Mouse (Mus musculus) 416B (cell line): Measurements from ENCODE around the gene Tas2r135.

ENCODE experiments used
- DNase-seq: peaks from one replicate; pipeline ENCODE4 v3.0.0; 2011; ENCODE audit warnings: low read depth

Gene Tas2r135

DNA sequence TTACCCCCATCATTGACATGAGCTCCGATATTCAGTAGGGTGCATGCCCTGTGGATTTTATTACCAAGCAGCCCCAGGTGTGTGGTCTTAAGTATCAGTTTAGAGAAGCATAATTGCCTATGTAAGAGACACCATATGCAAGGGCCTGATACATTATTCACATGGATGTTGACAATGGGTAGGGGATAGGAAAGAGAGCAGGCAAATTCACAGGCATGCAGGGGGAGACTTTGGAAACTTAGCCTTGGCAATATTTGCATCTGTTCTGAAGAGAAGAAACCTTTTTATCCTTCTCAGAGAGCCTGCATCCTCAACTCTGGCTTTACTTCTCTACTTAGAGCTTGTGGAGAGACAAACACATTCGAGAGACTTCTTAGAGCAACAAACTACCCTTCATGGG lies at the start of gene Tas2r135:
Gene Tas2r135, plus strand, starts transcription at position 301 of the 400 bp plus-strand sequence.
- no peak for DNase-seq

DNA sequence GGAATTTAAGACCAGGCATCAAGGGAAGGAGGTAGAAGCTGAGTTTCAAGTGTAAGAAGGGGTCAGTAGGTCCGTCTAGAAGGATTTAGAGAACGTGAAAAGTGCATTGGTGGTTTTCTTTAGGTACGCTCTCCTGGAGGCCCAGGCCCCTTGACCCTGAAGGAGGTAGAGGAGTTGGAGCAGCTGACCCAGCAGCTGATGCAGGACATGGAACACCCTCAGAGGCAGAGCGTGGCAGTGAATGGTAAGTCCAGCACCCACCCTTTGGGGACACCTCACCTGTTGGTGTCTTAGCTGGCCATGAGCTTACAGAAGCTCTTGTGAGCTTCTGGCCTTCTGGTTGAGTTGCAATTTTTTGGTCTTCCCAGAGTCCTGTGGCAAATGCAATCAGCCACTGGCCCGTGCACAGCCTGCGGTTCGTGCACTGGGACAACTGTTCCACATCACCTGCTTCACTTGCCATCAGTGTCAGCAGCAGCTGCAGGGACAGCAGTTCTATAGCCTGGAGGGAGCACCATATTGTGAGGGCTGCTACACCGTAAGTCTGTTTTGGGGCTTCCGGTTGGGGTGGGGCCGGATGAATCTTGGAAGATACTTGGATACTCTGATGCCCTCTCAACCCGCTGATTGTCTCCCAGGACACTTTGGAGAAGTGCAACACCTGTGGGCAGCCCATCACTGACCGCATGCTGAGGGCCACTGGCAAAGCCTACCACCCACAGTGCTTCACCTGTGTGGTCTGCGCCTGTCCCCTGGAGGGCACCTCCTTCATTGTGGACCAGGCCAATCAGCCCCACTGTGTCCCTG lies 49.2 kb upstream of the Tas2r135 start:
- DNase-seq = no peak

DNA sequence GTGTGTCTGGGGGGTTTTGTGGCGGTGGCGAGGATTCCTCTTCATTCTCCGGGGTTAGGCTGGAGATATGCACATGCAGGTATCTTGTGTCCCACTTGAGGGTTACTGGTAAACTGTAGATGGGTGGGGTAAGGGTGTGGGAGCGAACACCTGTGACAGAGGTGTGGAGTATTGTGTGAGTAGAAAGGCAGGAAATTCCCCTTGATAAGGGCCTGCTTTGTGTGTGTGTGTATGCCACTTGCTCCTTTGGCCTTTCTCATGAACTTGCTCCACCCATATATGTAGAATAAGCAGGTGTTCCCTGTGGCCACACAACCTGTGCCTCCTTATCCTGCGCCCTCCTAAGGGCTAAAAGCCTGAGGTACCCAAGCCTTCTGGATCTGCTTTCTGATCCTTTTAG lies 48.3 kb upstream of the Tas2r135 start:
- DNase-seq = no peak

DNA sequence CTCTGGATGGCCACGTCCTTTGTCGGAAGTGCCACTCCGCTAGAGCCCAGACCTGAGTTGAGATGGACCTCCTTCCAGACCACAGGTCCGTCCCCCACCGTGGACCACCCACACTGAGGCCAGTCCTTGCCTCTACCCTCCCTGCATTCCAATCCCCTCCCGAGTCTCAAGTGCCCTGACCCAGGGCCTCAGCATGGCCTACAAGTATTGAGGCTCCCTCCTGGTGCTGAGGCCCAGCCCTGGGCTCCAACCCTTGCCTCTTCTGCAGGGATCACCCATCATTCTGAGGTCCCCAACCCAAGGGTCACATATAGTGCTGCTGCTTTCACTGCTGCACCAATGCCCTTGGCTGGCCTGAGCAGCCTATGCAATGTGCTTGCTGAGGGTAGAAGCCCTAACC lies 47.3 kb upstream of the Tas2r135 start:
- DNase-seq = no peak

DNA sequence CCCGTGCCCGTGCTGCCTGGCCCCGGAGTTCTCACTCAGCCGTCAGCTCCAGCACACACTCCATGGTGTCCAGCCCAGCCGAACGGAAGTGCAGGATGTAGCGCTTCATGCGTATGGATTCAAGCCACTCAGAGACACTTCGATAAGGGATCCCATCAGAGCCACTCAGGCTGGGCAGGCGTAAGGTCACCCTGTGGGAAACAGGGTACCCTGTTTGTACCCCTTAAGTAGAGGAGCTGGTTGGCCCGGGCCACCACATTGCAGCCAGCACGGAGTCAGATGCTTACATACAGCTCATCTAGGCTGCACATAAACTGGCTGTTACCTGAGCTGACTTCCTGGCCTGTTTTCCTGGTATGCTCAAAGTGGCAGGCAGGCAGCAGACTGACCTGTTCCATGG lies 46.3 kb upstream of the Tas2r135 start:
- no peak for DNase-seq

DNA sequence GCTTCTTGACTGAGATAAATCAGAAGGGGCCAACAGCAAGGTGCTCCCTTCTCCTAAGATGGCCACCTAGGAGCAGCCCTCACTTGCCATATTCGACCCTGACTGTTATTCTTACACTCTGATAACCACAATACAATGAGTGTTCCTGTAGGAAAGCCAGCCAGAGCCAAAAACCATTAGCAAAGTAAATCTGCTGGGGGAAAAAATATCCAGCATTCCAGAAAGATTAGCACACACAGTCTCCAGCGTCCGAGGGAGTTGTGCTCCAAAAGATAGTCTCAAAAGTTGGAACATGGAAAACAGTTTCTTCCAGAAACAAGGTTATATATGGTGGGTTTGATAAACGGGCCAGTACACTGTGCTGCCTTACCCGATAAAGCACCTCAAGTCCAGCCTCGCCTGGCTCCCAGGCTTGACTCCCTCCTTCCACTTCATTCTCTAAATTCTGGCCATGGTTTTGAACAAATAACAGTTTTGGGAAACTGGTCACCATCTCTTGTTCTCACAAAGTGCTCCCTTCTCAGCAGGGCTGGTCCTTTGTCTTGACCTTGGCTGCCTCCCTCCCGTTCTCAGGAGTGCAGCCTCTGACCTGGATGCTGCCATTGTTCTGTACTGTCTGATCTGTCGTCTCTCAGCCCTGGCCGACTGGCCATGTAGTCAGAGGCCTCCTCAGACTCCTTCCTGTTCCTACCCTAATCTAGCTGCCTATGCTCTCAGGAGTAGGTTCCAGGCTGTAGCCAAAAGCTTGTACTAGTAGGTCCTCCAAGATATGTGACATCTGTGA lies 45.7 kb upstream of the Tas2r135 start:
- DNase-seq = no peak

DNA sequence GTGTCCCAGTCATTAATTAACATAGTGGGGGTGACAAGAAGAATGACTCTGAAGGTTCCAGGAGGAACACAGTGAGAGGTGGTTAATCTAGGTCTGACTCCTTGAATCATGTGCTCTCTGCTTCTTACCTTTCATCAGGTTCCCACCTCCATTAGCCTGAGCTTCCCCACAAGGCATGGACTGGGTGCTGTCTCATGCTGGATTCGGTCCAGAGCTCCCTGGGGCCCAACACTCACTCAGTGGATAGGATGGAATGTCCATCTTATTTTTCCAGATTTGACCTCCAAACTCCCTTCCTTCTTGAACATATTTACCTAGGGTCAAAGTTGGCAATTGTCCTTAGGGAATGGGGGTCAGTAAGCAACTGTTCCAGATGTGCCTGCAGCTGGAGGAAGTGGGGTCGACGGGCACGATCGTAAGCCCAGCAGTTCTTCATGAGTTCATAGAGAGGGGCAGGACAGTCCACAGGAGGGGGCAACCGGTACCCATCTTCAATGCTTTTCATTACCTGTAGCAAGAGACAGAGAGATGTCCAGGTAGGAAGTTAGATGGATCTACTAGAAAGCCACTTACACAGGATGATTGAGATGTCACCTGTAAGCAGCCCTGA lies 44.9 kb upstream of the Tas2r135 start:
- no peak for DNase-seq

DNA sequence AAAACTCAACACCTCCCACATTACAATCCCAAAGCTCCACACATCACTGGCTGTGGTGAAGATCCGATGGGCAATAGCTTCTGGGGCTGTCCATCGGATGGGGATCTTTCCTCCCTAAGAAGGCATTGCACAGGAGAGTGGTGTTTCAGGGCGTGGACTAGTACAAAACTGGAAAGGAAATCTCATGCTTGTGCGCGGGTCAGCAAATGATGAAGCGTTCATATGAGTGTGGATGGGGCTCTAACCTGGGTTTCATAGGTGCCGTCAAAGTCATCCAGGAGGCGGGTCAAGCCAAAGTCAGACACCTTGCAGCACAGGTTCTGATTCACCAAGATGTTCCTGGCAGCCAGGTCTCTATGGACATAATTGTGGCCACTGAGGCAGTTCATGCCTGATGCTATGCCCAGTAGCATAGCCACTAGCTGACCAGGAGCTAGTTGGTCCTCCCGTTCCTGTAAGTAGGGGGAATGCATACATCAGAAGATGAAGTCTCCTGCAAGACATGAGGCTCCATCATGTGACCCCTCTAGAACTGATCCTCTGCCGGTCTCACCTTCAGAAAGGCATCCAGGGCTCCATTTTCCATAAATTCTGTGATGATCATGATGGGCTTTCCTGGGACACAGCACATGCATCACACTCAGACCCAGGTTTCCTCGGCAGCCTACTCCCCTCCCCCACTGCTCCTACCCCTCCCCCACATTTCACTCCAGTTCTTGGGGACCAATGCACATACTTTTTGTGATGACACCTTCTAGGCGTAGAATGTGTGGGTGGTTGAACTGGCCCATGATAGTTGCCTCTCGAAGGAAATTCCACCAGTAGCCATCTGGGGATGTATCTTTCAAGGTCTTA lies 44.0 kb upstream of the Tas2r135 start:
- DNase-seq = no peak

DNA sequence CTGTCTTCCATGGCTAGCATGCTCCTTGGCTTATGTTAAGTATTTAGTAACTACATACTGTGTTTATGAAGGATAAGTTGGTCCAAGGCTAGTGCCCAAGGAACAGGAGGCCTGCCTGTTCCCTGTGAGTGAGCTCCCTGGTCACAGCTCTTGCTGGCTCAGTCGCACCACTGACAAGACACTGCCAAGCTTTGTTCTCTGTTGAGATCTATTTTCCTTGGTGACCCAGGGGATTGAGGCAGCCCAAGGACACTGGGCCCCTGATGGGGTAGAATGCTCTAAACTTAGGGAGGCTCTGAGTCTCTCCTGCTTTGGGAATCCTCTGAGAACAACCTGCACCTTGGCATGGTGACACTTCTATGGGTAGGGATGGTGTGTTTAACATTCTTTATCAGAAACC lies 43.2 kb upstream of the Tas2r135 start:
- DNase-seq = no peak

DNA sequence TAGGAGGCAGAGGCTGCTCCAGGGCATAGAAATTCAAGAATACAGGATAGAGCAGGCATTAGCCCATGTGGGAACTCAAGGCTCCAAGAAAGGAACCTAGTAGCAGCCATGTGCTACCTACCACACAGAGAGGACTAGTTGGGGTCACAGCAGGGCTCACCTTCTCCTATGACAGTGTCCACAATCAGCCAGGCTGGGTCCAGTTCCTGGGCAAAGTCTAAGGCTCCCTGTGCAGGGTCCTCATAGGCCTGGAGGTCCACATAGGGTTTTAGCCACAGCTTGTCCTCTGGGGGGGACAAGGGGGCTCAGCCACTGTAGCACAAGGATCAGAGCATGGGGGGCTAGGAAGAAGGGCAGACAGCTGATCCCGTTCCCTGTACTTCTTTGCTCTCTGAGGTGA lies 42.7 kb upstream of the Tas2r135 start:
- DNase-seq = no peak

DNA sequence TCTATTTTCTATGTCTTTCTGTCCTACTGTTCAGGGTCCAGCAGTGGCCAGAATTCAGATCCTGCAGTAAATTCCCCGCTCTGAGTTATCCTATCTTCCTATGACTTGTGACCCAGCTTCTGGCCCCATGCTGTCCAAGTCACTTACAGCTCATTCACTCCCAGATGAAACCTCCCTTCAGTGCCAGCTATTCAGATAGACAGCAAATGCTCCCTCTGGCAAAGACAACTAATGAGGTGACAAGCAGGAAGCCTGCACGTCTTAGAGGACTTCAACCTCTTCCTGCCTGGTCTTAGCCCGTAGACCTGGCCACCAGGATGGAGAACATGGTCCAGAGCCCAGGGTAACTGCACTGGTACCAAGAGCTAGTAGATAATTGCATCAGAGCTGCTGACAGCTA lies 42.3 kb upstream of the Tas2r135 start:
- DNase-seq = peak; percentile 40

DNA sequence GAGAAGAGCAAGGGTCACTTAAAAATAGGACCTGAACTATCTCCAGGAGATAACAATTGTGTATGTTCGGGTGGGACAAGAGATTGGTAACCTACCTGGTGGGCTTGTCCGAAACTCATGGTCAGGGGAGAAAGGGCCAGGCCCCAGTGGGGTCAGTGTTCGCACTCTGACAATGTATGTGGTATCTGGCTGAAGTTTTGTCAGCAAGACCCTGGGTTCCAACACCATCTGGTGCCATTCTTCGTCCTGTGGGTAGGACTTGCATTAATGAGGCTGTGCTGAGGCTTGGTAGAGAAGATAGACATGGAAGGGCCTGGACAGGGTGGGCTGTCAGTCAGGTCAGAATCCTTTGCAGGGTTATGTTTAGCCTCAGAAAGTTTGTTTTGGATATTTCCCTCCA lies 41.2 kb upstream of the Tas2r135 start:
- DNase-seq = no peak

DNA sequence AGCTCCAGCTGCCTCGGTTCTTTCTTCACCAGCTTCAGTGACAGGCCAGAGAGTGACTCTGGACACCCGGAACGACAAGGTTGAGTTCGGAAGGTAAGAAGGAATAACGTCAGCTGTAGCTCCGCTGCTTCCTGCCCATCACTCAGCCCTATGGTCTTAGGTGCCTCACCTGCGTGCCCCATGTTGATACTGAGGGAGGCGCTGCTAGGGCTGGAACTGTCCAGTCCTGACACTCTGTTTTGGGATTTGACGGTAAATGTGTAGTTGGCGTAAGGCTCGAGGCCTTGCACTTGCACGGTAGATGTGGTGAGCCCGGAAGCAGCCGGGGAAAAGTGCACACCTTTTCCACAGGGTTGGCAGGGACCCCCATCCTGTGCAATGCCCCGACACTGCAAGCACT lies 40.6 kb upstream of the Tas2r135 start:
- no peak for DNase-seq

DNA sequence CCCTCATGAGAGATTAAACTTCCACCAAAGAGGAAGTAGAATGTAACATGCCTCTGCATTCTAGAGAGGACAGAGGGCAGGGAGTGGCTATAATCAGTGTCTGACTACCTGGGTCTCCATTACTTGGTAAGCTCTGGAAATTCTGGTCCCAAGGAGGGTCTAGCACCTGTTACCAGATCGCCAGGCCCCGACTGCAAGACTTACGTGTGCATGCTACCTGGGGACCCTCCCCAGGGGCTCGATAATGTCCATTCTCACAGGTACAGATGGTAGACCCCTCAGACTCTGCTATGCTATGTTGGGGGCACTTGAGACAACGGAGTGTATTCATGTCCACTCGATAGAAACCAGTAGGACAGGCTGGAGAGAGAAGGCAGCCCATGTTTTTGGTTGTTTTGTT lies 40.0 kb upstream of the Tas2r135 start:
- no peak for DNase-seq

DNA sequence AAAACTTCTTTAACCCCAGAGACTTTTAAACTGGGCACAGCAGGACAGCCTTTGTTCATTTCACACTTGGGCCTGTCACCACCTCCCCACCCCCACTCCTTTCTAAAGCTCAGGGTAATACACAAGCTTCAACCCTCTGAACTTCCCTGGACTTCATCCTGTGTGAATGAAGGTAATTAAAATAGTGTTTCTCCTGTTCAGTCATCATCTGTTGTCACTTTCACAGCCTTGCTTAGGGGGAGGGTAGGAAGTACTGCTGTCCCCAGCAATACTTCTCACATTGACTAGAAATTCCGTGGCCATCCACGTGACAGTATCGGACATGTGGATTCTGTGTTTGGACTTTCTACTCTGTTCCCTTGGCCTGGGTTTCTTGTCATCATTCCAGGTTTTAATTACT lies 35.4 kb upstream of the Tas2r135 start:
- DNase-seq = no peak

DNA sequence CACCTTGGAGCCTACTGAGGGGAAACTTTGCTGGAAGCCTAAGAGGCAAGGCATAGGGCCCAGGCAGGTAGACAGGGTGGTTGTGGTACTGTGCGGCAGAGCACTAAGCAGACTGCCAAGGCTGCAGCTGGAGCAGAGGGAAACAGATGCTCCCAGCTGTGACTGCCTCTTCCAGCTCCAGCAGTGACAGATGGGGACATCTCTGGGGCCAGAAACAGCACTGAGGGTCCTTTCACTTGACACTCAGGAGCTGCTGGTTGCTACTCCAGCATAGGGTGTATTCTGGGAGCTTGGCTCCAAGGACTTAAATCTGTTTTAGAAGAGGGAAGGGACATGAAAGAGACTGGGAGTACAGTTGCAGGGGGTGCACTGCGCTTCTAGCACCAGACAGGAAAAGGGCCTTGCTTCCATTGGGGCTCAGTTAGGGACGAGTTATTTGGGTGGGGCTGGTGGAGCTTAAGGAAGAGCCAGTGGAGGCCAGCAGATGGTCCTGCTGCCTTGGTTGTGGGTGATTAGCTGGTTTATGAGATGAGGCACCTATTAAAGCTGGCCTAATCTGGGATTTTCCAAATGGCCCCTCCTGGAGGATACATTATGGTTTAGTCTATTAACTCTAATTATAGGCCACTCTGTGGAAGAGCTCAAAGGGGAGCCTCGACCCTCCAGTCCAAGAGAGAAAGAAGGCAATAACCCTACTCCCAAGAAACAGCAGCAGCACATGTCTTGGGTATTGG lies 34.4 kb upstream of the Tas2r135 start:
- no peak for DNase-seq

DNA sequence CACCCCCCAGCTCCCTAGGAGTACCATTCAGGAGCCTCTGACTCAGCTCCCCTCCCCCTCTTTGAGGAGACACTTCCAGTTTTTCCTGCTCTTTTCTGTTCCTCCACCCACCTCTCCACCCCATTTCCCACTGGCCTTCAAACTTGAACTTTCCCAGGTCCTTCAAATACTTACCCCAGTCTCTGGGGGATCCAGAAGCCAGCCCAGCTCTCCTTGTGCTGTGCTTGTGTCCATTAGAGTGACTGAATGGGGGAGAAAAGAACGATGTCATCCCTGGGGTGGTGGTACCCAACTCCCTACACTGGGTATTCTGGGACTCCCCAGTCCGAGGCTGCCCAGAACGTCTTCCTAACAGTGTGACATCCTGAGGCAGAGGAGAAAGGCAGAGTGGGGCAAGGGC lies 33.2 kb upstream of the Tas2r135 start:
- no peak for DNase-seq

DNA sequence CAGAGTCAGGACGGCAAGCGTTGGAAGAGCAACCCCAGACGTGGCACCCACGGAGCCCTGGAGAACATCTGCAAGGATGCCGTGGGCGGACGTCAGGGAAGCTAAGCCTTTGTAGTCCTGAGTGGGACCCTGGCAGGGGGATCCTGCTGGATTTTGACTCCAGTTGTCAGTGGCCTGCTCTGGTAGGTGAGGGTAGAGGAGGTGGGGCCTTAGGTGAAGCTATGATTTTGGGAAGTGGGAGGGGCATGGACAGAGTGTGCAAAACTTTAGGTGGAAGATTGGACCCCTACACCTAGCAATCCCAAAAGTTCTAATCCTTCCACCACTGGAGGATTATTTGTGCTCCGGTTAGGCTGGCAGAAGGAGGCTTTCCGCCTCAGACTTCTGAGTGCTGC lies 32.8 kb upstream of the Tas2r135 start:
- no peak for DNase-seq

DNA sequence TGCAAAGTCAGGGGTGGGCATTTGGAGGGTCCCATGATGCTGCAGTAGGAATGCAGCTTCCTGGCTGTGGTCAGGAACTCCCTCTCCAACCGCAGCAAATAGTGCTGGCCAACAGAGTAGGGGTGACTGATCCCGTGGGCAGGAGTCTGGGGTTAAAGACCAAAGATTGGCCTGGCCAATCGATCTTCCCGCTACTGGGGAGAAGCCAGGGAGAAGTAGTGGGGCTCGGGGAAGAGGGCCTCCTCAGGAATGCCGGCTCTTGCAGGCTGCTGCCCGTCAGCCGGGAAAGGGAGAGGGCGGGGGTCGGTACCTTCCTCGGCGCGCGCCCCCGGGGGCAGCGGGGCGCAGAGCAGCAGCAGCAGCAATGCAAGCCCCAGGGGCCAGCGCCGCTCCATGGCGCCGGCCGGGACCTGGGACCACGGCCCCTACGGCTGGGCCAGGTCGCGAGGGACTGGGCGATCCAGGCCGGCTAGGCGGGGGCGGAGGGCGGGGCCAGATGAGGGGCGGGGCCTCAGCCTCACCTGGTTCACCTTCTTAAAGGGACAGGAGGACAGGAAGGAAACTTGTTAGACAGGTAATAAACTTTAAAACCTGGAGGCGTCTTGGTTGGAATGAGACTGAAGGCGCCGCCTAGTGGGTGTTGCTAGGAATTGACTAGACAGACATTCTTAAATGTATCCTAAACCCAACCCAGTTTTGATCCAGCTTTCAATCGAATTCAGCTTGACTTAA lies 32.3 kb upstream of the Tas2r135 start, which contains the start of gene Epha1:
Gene Epha1, minus strand, starts transcription at position 453 of the 732 bp plus-strand sequence.
- DNase-seq = peak; percentile 69

DNA sequence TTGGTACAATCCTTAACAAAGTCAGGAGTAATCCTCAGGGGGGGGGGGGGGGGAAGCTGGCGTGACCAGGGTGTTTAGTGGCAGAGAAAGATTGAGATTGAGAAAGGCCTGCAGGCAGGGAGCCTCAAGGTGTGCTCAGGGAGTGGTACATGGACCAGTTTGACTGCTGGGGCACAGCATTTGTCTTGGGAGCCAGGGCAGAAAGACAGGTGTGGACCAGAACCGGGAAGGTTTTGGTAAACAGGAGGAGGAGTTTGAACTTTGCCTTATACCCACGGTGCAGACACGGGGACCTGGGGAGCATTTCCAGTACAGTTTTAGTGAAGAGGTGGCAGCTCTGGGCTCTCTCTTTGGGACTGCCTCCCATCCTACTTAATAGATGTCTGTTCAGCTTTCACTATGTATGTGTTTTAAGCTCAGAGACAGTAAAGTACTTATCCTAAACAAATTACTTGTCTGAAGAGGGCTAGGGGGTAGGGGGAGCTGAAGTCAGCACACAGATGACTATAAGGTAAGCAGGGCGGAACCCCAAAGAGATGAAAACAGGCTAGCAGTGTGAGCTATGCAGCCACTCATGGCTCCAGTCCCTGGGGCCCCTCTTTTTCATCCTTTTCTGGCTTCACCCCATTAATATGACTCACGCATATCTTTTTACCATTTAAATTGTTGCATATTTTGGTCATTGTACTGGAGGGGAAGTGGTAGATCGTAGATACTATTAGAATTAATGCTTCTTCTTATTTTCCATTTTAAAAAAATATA lies 31.4 kb upstream of the Tas2r135 start:
- DNase-seq = no peak
